Mouse (Mus musculus) embryonic facial prominence, embryonic 13.5 days (tissue): Measurements from ENCODE around the gene Pcsk2. TPM values are rescaled to one million over a fixed set of nuclear protein-coding genes. Genes with fewer than 3 reads are reported as not detected.

Experiments used
- ATAC-seq: fragments of 200-750 bp; cut with Nextera tagmentation; 2 replicates; pipeline ENCODE4 v1.8.0; 2017; ENCODE audit warnings: low read depth; ENCODE audit not compliant: insufficient number of reproducible peaks, insufficient read depth, low FRiP score, low TSS enrichment
- H3K27ac ChIP-seq: fragments of 300-500 bp; sonication (generic); 2 replicates; pipeline ENCODE4 v1.5.1; 2015; ENCODE audit warnings: moderate library complexity, mild to moderate bottlenecking, inconsistent platforms
- H3K27me3 ChIP-seq: fragments of 300-500 bp; sonication (generic); 2 replicates; pipeline ENCODE4 v1.6.1; 2015; ENCODE audit warnings: mild to moderate bottlenecking, inconsistent platforms
- H3K36me3 ChIP-seq: fragments of 300-500 bp; sonication (generic); 2 replicates; pipeline ENCODE4 v1.6.1; 2015; ENCODE audit warnings: mild to moderate bottlenecking, inconsistent platforms
- H3K4me1 ChIP-seq: fragments of 300-500 bp; sonication (generic); 2 replicates; pipeline ENCODE4 v1.6.1; 2015; ENCODE audit warnings: inconsistent platforms
- H3K4me2 ChIP-seq: fragments of 300-500 bp; sonication (generic); 2 replicates; pipeline ENCODE4 v1.6.1; 2015; ENCODE audit warnings: moderate library complexity, mild to moderate bottlenecking, inconsistent platforms
- H3K4me3 ChIP-seq: fragments of 300-500 bp; sonication (generic); 2 replicates; pipeline ENCODE4 v1.5.1; 2015; ENCODE audit warnings: mild to moderate bottlenecking, inconsistent platforms
- H3K9ac ChIP-seq: fragments of 300-500 bp; sonication (generic); 2 replicates; pipeline ENCODE4 v1.6.1; 2015; ENCODE audit warnings: mild to moderate bottlenecking, inconsistent platforms
- H3K9me3 ChIP-seq: fragments of 300-500 bp; sonication (generic); 2 replicates; pipeline ENCODE4 v1.6.1; 2016; ENCODE audit warnings: inconsistent platforms
- WGBS: fragments of 180-500 bp; shearing (Covaris S2); methylation state at CpG from one replicate; pipeline ENCODE4 v1.1.7; 2015; ENCODE audit warnings: mixed read lengths; 5-methylcytosine and 5-hydroxymethylcytosine counted together
- polyA plus RNA-seq: library from polyadenylated mRNA; unstranded; fragments of >200 nt; fragmentation: Nextera tagmentation; extraction: Ambion mirVana; gene quantifications from 2 replicates; pipeline ENCODE4 v1.2.1, GENCODE M21; 2015

Gene Pcsk2
- polyA plus RNA-seq, 1 experiment from 2014 or later: 1.1 TPM

DNA sequence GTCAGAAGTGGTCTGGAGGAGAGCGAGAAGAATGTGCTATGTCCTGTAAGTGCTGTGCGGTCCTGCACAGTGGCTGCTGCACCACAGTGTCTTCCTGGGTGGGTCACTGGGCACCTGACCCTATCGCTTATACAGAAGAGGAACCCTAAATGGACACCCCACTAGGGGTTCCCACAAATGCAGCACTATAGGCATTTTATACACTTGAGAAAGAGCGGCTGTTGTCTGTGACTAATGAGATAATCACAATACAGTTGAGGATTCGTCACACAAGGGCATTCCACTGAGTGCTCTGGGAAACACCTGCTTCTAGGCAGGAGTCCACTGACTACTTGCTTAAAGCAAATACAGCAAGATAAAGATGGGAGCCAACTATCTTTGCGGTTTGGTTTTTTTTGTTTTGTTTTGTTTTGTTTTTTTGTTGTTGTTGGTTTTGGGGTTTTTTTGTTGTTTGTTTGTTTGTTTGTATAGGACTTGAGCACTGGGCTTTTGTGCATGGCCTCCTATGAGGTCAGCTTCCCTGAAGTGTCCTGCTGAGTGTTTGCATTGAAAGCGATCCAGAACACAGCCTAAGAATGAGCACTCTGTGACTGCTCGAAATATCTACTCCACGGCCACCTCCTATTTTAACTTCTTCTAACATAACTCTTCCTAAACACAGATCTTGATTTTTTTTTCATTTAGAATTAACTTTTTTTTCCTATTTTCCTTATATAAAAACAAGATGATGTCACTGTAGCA is 261.1 kb downstream of the Pcsk2 start:
- no peak for ATAC-seq
- Histone ChIP-seq H3K9ac (no peak overlapping the region), H3K4me1 (no peaks in the 10 kb centered on the region), H3K36me3 (no peaks in the 10 kb centered on the region), H3K27ac (no peak overlapping the region), H3K4me3 (no peak overlapping the region), H3K27me3 (no peaks in the 10 kb centered on the region), H3K4me2 (no peak overlapping the region), H3K9me3 (no peaks in the 10 kb centered on the region)
- WGBS: 72% methylated on average over 9 of the region's 9 CpGs

DNA sequence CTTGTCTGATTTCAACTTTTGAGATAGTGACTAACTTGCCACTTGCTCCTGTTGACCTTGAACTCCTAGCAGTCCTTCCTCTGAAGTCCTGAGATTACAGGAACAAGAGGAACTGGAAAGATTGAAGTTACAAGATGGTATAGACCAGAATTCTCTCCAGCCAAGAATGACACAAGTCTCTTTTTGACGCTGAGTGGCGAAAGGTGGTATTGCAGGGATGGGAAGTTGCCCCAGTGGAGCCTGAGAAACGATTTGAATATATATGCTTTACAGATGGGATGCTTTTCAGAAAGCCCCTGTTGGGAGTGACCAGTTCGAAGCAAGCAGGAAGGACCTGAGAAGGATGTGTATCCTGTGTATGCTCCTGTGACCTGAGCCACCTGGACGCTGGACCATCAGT is 262.8 kb downstream of the Pcsk2 start:
- Histone ChIP-seq H3K9ac (no peak overlapping the region), H3K4me2 (no peak overlapping the region), H3K36me3 (no peaks in the 10 kb centered on the region), H3K27ac (no peak overlapping the region), H3K9me3 (no peaks in the 10 kb centered on the region), H3K4me3 (no peak overlapping the region), H3K4me1 (no peaks in the 10 kb centered on the region), H3K27me3 (no peaks in the 10 kb centered on the region)
- WGBS: 58% methylated on average over 5 of the region's 5 CpGs
- ATAC-seq: no peak

DNA sequence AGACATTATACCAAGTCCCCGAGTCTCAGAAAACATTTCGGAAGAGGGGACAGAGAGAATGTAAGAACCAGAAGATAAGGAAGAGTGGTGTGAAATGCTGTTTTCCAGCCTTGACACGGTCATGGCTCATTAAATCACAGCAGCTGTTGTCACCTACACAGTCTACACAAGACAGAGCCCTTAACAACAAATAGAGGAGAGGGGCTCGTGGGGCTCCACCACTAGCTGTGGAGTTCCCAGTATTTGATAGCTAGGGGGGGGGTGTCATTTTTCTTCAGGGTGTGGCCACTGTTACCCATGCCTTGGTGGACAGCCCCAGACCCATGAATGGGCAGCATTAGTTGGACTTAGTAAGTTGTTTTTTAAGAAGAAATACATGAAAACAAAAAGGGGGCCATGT is 266.3 kb downstream of the Pcsk2 start:
- Histone ChIP-seq H3K4me3 (no peak overlapping the region), H3K4me1 (no peaks in the 10 kb centered on the region), H3K9ac (no peak overlapping the region), H3K4me2 (no peak overlapping the region), H3K36me3 (no peaks in the 10 kb centered on the region), H3K27me3 (no peaks in the 10 kb centered on the region), H3K9me3 (no peaks in the 10 kb centered on the region), H3K27ac (no peak overlapping the region)
- 64% methylated on average over 4 of the region's 4 CpGs for WGBS
- ATAC-seq: no peak

DNA sequence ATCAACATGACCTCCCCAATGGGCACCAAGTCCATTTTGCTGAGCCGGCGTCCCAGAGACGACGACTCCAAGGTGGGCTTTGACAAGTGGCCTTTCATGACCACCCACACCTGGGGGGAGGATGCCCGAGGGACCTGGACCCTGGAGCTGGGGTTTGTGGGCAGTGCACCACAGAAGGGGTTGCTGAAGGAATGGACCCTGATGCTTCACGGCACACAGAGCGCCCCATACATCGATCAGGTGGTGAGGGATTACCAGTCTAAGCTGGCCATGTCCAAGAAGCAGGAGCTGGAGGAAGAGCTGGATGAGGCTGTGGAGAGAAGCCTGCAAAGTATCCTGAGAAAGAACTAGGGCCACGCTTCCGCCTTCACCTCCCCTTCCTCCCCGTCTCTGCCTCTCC is 267.5 kb downstream of the Pcsk2 start:
- no peak overlapping the region for H3K9ac ChIP-seq
- no peak overlapping the region for H3K4me3 ChIP-seq
- H3K9me3 ChIP-seq: no peaks in the 10 kb centered on the region
- no peaks in the 10 kb centered on the region for H3K36me3 ChIP-seq
- H3K4me1 ChIP-seq: no peaks in the 10 kb centered on the region
- H3K4me2 ChIP-seq: no peak overlapping the region
- no peaks in the 10 kb centered on the region for H3K27me3 ChIP-seq
- no peak overlapping the region for H3K27ac ChIP-seq
- no peak for ATAC-seq
- WGBS: 83% methylated on average over 11 of the region's 11 CpGs

DNA sequence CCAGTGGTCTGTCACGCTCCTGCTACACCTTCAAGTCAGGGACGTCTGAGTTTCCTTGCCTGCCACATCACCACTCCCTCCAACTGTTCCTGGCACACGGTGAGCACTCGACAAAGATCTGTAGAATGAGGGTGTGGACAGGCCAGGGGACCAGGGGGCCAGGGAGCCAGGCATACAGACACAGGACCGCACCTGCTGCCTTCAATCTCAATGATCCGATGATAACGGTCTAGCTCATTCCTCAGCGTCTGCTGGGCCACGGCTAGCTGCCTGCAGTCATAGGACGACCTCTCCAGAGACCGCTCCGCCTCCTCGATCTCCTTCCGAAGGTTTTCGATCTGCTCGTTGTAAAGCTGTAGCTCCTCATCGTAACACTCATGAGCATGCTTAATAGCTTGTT is 285.7 kb downstream of the Pcsk2 start:
- no peak overlapping the region for H3K4me2 ChIP-seq
- H3K4me1 ChIP-seq: peaks cover 10% of the 10 kb centered on the region
- no peaks in the 10 kb centered on the region for H3K27me3 ChIP-seq
- ATAC-seq: no peak
- H3K4me3 ChIP-seq: no peak overlapping the region
- no peaks in the 10 kb centered on the region for H3K9me3 ChIP-seq
- H3K27ac ChIP-seq: no peak overlapping the region
- 79% methylated on average over 17 of the region's 17 CpGs for WGBS
- H3K36me3 ChIP-seq: no peaks in the 10 kb centered on the region
- no peak overlapping the region for H3K9ac ChIP-seq

DNA sequence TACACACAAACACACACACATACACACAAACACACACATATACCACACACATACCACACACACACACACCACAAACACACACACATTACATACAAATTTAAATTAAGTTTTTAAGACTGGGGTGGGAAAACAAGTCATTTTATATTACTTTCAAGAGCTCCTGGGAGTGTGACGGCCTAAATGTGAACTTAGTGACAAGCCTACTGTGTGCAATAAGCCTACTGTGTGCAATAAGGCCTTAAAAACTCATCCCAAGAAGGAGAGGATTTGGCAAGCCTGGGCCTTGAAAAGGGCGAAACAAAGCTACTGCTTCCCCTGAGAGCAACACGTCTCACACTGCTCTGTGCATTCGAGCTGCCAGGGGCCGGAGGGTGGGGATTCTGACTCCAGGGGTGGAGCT is 286.8 kb downstream of the Pcsk2 start:
- Histone ChIP-seq H3K9ac (no peak overlapping the region), H3K9me3 (no peaks in the 10 kb centered on the region), H3K27me3 (no peaks in the 10 kb centered on the region), H3K4me3 (no peak overlapping the region), H3K27ac (no peak overlapping the region), H3K4me1 (peaks cover 14% of the 10 kb centered on the region), H3K4me2 (no peak overlapping the region), H3K36me3 (no peaks in the 10 kb centered on the region)
- no peak for ATAC-seq
- WGBS: 66% methylated on average over 5 of the region's 5 CpGs

DNA sequence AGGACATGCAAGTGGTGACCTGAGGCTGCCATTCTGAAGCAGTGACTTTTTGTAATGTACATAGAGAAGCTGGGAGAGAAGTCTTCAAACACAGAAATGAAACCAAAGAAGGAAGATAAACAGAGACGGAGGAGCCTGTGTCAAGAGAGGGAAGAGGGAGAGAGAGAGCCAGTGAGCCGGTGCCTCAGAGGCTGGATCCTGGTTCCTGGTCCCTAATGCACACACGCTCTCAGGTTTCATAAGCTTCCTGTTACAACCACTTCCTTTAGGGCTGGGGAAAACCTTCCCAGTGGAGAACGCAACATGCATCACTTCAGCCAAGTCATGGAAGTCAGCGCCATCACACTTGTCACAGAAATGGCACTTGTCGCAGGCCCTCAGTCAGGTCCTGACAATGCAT is 288.1 kb downstream of the Pcsk2 start:
- Histone ChIP-seq H3K27ac (no peak overlapping the region), H3K36me3 (no peaks in the 10 kb centered on the region), H3K9ac (no peak overlapping the region), H3K9me3 (no peaks in the 10 kb centered on the region), H3K4me1 (peaks cover 14% of the 10 kb centered on the region), H3K4me3 (no peak overlapping the region), H3K4me2 (no peak overlapping the region), H3K27me3 (no peaks in the 10 kb centered on the region)
- no peak for ATAC-seq
- WGBS: 45% methylated on average over 6 of the region's 6 CpGs

DNA sequence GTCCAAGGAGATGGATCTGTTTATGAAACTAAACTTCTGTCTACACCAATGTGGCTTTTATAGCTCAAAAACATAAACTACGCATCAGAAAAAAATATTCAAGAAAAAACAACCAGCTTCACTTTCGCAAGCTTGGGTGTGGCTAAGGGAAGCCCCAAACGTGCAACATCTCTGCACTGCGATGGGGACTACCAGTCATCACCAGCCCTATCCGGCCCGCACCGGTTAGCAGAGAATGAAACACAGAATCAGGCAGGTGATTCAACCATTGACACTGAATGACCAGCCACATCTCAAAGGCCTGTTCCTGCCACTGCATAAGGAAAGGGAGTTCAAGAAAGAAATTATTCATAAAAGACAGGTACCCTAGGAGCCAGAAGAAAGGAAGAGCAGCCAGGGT is 289.9 kb downstream of the Pcsk2 start:
- no peak overlapping the region for H3K4me3 ChIP-seq
- no peaks in the 10 kb centered on the region for H3K27me3 ChIP-seq
- H3K4me1 ChIP-seq: peaks cover 13% of the 10 kb centered on the region
- no peak overlapping the region for H3K27ac ChIP-seq
- no peak for ATAC-seq
- 88% methylated on average over 7 of the region's 7 CpGs for WGBS
- H3K9me3 ChIP-seq: no peaks in the 10 kb centered on the region
- H3K36me3 ChIP-seq: no peaks in the 10 kb centered on the region
- no peak overlapping the region for H3K4me2 ChIP-seq
- H3K9ac ChIP-seq: no peak overlapping the region

DNA sequence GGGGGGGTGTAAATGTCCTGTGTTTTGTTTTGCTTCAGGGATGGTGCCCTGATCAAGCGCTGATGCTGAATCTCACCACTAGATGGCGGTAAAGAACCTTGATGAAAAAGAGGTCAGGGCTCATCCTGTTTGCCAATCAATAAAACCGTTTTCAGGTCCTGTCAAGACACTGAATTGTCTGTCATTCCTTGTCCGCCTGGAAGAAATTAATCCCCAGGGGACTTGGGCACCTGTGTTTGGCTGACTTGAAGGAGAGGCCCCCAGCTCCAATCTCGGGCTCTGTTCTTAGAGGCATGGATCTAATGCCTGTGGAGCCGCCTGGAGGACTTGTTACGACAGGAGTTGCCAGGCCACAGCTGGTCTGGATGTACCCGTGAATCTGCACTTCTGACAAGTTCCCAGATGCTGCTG is 291.3 kb downstream of the Pcsk2 start:
- no peak overlapping the region for H3K27ac ChIP-seq
- ATAC-seq: no peak
- H3K4me3 ChIP-seq: peak overlapping the region; percentile 28

DNA sequence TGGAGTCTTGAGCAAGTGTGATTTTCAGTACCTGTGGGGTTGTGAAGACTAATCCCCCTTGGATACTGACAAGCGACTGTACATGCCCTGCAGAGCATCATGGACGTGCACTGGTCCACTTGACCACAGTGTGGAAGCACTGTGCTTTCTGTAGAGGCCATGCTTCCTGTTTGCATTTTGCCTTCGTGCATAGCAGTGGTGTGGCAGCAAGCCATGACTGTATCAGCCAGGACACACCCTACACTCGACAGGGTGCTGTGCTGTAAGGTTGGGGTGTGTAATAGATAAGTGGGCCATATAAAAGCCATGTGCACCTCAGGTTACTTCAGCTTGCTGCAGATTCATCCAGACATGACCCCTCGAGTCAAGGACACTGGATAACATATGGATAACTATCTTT is 292.7 kb downstream of the Pcsk2 start:
- Histone ChIP-seq H3K4me3 (no peak overlapping the region), H3K27me3 (no peaks in the 10 kb centered on the region), H3K4me1 (peaks cover 15% of the 10 kb centered on the region), H3K9ac (no peak overlapping the region), H3K36me3 (no peaks in the 10 kb centered on the region), H3K9me3 (no peaks in the 10 kb centered on the region), H3K4me2 (no peak overlapping the region), H3K27ac (no peak overlapping the region)
- WGBS: 57% methylated on average over 5 of the region's 5 CpGs
- ATAC-seq: no peak

More for the DNA sequence above, 291.3 kb downstream of the Pcsk2 start:
- no peak overlapping the region for H3K9ac ChIP-seq
- no peaks in the 10 kb centered on the region for H3K36me3 ChIP-seq
- peak overlapping the region; percentile 56 for H3K4me2 ChIP-seq
- peaks cover 15% of the 10 kb centered on the region for H3K4me1 ChIP-seq
- 1% methylated on average over 8 of the region's 8 CpGs for WGBS
- no peaks in the 10 kb centered on the region for H3K9me3 ChIP-seq
- H3K27me3 ChIP-seq: no peaks in the 10 kb centered on the region

DNA sequence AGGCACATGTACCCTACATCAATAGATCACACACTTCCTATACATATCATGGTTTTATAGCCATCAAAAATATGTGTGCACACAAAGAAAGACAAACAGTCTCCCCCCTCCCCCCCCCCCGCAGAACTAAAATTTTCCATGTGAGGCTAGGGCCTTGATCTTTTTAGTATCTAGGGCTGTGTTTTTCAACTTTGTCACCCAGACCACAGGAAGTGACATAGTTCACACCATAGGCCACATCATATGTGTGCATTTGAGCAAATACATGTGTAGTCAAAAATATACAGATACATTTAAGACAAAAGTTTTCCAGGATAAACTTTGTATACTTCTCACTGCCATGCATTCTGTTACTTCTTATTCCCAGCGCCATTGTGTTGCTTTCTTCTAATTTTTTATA is 293.5 kb downstream of the Pcsk2 start:
- Histone ChIP-seq H3K27ac (no peak overlapping the region), H3K27me3 (no peaks in the 10 kb centered on the region), H3K4me1 (peaks cover 9% of the 10 kb centered on the region), H3K36me3 (no peaks in the 10 kb centered on the region), H3K4me3 (no peak overlapping the region), H3K9me3 (no peaks in the 10 kb centered on the region), H3K9ac (no peak overlapping the region), H3K4me2 (no peak overlapping the region)
- WGBS: 96% methylated on average over 2 of the region's 2 CpGs
- no peak for ATAC-seq

DNA sequence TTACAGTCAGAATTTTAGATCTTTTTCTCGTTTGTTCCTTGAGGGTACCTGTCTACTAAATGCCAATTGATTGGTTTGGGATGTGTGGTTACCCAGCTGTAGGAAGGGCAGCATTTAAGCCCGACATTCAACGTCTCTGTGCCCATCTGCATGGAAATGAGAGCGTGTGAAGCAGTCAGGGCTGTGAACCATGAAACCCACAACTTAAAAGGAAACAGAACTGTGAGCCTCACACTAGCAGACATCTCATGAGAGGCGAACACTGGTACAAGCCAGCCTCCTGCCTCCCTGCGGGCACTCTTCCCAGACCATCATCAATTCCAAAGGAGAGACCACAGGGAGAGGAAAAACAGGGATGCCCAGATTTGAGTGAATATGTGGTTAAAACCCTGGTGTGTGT is 294.9 kb downstream of the Pcsk2 start:
- H3K36me3 ChIP-seq: no peaks in the 10 kb centered on the region
- ATAC-seq: no peak

More for the DNA sequence above, 294.9 kb downstream of the Pcsk2 start:
- no peaks in the 10 kb centered on the region for H3K9me3 ChIP-seq
- peaks cover 8% of the 10 kb centered on the region for H3K4me1 ChIP-seq
- no peak overlapping the region for H3K9ac ChIP-seq
- 43% methylated on average over 6 of the region's 6 CpGs for WGBS
- H3K4me3 ChIP-seq: no peak overlapping the region
- no peaks in the 10 kb centered on the region for H3K27me3 ChIP-seq
- H3K4me2 ChIP-seq: no peak overlapping the region
- H3K27ac ChIP-seq: no peak overlapping the region
